Mouse (Mus musculus): ENCODE results near the gene Prkra. TPM values are rescaled to one million over a fixed set of nuclear protein-coding genes. Genes with fewer than 3 reads are reported as not detected.
"Not testable (repeated sequence)": the region's sequence is repeated elsewhere in the genome, so short reads cannot be mapped to it uniquely, and the experiment has no call there.

The Prkra gene
- polyA plus RNA-seq, 1 experiment = 11.2 TPM

DNA sequence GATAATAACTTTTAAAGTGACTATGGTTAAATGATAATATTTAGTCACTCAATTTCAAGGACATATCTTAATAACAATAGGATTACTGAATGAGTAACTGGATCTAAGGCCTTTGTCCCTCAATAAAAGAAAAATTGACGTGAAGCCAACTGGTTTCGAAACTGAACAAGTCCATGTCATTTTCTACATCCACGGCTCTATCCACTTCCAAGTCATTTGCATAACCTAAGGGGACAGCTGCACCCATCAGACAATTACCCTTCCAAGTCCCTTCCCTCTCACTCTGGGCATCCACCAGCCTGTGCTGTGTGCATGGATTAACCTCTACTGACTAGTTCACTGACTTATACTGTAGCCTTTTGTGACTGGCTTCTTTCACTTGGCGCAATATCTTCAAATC is 16.2 kb downstream of the Prkra start:
- H3K4me1 ChIP-seq (ENCODE audit: control insufficient read depth, insufficient read depth, low read length) = no peaks in the 10 kb centered on the region
- DNase-seq = no peak
- 83% methylated on average over 4 of the region's 4 CpGs for WGBS
- no peak overlapping the region for H3K4me3 ChIP-seq (replicated peaks; ENCODE audit: extremely low read depth, low read depth, low read length)
- TF ChIP-seq CTCF (IDR thresholded peaks at IDR 0.05; ENCODE audit: insufficient read depth, low read length) = no peak
- no peak for TF ChIP-seq POLR2A (IDR thresholded peaks at IDR 0.05; ENCODE audit: borderline replicate concordance, extremely low read depth, low read depth, low read length)

DNA sequence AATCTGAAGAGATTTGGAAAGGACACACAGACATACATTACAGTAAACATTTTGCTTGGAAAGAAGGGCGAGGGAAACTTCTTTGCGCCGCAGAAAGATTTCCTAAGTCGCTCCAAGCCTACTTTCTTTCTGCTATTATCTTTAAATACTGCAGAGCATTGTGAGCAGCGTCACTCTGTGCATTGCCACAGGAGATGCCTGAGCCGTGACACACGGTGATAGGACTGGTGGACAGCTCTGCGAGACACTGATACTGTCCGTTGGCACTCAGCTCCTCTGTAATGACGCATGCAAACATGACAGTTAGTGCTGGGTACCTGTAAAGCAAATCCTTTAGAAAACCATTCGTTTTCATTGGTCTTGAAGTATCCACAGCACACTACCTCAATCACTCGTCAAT is 17.5 kb downstream of the Prkra start:
- TF ChIP-seq POLR2A (IDR thresholded peaks at IDR 0.05; ENCODE audit: borderline replicate concordance, extremely low read depth, low read depth, low read length) (no peak), CTCF (IDR thresholded peaks at IDR 0.05; ENCODE audit: insufficient read depth, low read length) (no peak)
- Histone ChIP-seq H3K4me1 (ENCODE audit: control insufficient read depth, insufficient read depth, low read length) (no peaks in the 10 kb centered on the region), H3K4me3 (replicated peaks; ENCODE audit: extremely low read depth, low read depth, low read length) (no peak overlapping the region)
- no peak for DNase-seq
- WGBS = 89% methylated on average over 12 of the region's 12 CpGs

DNA sequence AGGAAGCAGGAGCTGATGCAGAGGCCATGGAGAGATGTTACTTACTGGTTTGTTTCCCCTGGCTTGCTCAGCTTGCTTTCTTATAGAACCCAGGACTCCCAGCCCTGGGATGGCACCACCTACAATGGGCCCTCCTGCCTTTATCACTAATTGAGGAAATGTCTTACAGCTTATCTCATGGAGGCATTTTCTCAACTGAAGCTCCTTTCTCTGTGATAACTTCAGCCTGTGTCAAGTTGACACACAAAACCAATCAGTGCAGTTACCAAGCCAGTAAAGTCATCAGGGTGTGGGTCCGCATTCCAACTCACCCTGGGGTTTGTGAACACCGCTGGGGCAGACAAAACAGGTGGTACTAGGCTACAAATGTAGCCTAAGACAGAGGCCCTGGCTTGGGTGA is 25.5 kb downstream of the Prkra start:
- not testable (repeated sequence) for H3K4me3 ChIP-seq (replicated peaks; ENCODE audit: extremely low read depth, low read depth, low read length); DNase-seq; H3K4me1 ChIP-seq (ENCODE audit: control insufficient read depth, insufficient read depth, low read length)
- 98% methylated on average over 2 of the region's 2 CpGs for WGBS

DNA sequence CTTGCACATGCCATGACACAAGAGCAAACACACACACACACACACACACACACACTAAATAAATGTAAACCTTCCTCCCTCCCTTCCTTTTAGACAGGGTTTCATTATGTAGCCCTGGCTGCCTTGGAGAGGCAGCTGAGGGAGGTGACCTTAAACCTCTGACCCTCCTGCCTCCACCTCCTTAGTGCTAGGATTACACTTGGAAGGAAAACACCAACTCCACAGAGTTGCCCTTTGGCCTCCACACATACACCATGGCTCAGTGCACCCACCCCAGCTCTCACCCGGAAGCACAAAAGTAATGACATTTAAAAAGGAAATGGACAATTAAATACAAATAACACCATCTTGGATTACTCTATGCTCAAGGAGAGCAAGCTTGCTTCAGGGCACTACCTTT is 26.1 kb downstream of the Prkra start:
- WGBS = 70% methylated on average over 1 of the region's 1 CpGs
- no peak overlapping the region for H3K4me3 ChIP-seq (replicated peaks; ENCODE audit: extremely low read depth, low read depth, low read length)
- DNase-seq = no peak

DNA sequence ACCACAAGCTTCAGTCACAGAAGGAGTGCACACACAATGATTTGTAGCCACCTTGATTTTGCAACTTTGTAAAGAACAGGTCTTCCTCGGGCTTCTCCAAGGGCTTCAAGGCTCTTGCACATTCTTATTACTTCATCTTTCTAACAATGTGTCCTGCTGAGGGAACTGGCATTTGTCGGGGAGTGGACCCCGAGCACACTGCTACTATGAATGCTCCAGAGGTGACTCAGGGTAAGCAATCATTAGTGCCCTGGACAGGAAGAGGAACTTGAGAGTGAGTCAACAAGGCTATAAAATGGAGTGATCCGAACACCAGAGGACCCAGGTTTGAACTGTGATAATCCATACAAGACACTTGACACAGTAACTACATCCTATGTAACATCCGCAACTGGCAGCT is 27.6 kb downstream of the Prkra start:
- no peak for DNase-seq
- whole genome bisulfite sequencing = 62% methylated on average over 5 of the region's 5 CpGs
- no peaks in the 10 kb centered on the region for H3K4me1 ChIP-seq (ENCODE audit: control insufficient read depth, insufficient read depth, low read length)
- TF ChIP-seq POLR2A (IDR thresholded peaks at IDR 0.05; ENCODE audit: borderline replicate concordance, extremely low read depth, low read depth, low read length) = no peak
- no peak for TF ChIP-seq CTCF (IDR thresholded peaks at IDR 0.05; ENCODE audit: insufficient read depth, low read length)
- no peak overlapping the region for H3K4me3 ChIP-seq (replicated peaks; ENCODE audit: extremely low read depth, low read depth, low read length)

More for the DNA sequence above, 26.1 kb downstream of the Prkra start:
- TF ChIP-seq CTCF (IDR thresholded peaks at IDR 0.05; ENCODE audit: insufficient read depth, low read length) (no peak), POLR2A (IDR thresholded peaks at IDR 0.05; ENCODE audit: borderline replicate concordance, extremely low read depth, low read depth, low read length) (no peak)
- H3K4me1 ChIP-seq (ENCODE audit: control insufficient read depth, insufficient read depth, low read length) = no peaks in the 10 kb centered on the region

DNA sequence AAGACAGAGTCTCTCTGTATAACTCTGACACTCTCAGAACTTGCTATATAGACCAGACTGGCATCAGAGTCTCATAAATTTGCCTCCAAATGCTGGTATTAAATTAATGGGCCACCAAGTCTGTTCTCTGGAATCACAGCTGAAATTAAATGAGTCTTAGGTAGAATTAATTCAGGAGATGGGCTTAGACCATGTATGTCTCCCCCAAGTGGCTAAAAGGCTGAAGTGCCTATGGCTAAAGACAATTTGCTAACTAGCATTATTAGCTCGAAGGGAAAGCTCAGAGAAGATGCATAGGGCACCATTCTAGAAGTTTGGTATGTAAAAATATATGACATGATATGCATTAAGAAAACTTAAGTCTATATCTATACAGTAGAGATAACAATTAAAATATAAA is 29.7 kb downstream of the Prkra start:
- no peak for DNase-seq
- no peaks in the 10 kb centered on the region for H3K4me1 ChIP-seq (ENCODE audit: control insufficient read depth, insufficient read depth, low read length)
- 33% methylated on average over 1 of the region's 1 CpGs for WGBS
- TF ChIP-seq CTCF (IDR thresholded peaks at IDR 0.05; ENCODE audit: insufficient read depth, low read length) = no peak
- no peak for TF ChIP-seq POLR2A (IDR thresholded peaks at IDR 0.05; ENCODE audit: borderline replicate concordance, extremely low read depth, low read depth, low read length)
- no peak overlapping the region for H3K4me3 ChIP-seq (replicated peaks; ENCODE audit: extremely low read depth, low read depth, low read length)

DNA sequence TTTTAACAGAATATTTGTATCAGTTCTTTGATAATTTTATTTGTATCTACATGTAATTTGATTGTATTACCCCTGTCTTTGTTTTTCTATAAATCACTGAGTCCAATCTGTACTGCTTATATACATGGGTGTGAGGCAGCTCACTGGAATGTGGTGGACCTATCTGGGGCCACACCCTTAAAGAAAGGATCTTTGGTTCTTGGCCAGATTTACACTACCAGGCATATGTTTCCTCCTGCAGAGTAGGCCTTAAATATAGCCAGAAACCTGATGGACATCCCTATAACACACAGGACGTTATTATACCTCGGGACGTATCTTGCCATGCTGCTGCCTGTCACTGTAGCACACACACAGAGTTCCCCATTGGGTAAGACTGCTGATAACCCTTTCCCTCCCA is 35.8 kb downstream of the Prkra start:
- TF ChIP-seq CTCF (IDR thresholded peaks at IDR 0.05; ENCODE audit: insufficient read depth, low read length) = no peak
- no peak for TF ChIP-seq POLR2A (IDR thresholded peaks at IDR 0.05; ENCODE audit: borderline replicate concordance, extremely low read depth, low read depth, low read length)
- 80% methylated on average over 3 of the region's 3 CpGs for WGBS
- DNase-seq = no peak
- Histone ChIP-seq H3K4me3 (replicated peaks; ENCODE audit: extremely low read depth, low read depth, low read length) (no peak overlapping the region), H3K4me1 (ENCODE audit: control insufficient read depth, insufficient read depth, low read length) (peaks cover 4% of the 10 kb centered on the region)

DNA sequence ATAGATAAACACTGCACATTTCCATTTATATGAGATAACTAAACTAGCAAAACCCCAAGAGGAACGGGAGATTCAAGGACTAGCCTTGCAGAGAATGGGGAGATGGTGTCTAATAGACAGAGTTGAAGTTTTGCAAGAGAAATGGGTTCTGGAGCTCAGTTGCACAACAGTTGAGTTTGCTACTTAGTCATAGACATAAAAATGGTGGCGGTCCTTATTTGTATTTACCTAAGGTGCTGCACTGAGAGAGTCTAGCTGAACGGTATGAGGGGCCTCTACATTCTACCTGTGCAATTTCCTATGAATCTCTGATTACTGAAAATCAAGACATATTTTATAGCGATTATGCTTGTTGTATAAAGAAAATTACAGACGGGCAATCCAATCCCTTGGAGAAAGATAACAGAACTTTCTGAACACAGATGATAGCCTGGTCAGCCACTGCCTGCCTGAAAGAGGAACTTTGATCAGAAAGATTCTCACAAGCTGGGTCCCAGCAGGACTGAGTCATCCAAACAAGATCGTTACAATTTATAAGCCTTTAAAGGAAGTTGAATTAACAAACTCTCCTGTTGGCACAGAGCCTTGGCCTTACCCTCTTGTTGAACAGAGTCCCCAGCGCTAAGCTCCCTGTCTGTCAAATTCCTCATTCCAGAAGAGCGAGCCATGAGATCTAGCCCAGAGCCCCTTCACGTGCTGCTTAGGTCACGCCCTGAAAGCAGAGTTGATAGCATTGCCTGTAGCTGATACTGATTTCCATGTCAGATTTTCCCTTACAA is 37.3 kb downstream of the Prkra start:
- no peak for TF ChIP-seq CTCF (IDR thresholded peaks at IDR 0.05; ENCODE audit: insufficient read depth, low read length)
- no peak for TF ChIP-seq POLR2A (IDR thresholded peaks at IDR 0.05; ENCODE audit: borderline replicate concordance, extremely low read depth, low read depth, low read length)
- no peak for DNase-seq
- Histone ChIP-seq H3K4me3 (replicated peaks; ENCODE audit: extremely low read depth, low read depth, low read length) (no peak overlapping the region), H3K4me1 (ENCODE audit: control insufficient read depth, insufficient read depth, low read length) (peaks cover 4% of the 10 kb centered on the region)
- 45% methylated on average over 10 of the region's 10 CpGs for WGBS

DNA sequence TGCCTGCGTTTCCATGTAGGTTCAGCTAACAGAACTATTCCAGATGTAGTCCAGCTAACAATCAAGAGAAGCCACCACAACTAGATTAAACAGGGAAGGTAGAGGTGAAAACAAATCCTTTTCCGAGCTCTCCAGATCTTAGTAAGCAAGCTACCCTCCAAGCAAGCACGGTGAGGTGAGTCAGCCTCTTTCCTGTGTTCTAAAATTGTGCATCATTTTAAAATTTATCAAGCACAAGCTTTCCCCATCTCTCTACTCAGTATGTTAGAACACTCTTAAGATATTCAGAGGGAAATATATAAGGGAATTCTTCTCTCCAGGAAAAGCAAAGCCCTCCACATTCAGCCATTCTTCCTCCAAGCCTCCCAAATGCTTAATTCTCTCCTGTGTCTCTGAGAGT is 41.1 kb downstream of the Prkra start:
- Histone ChIP-seq H3K4me1 (ENCODE audit: control insufficient read depth, insufficient read depth, low read length) (peaks cover 4% of the 10 kb centered on the region), H3K4me3 (replicated peaks; ENCODE audit: extremely low read depth, low read depth, low read length) (no peak overlapping the region)
- DNase-seq = no peak
- TF ChIP-seq CTCF (IDR thresholded peaks at IDR 0.05; ENCODE audit: insufficient read depth, low read length) = no peak
- TF ChIP-seq POLR2A (IDR thresholded peaks at IDR 0.05; ENCODE audit: borderline replicate concordance, extremely low read depth, low read depth, low read length) = no peak
- WGBS = 81% methylated on average over 3 of the region's 3 CpGs

DNA sequence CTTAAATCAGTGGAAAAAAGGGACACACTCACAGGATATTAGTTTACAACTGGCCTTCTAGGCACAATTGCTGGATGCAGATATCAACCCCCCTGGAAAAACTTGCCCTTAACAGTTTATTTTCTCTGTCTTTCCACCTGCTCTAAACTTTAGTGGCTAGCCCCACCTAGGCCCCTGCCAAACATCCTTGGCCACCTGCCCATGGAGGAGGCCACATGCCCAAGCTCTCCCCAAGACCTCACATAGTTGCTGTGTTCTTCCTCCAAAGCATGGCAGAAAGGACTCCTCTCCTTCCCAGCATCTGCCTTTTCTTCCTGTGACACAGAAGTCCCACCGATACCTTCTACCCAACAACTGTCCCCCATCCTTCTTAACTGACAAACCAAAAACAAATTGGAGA is 45.6 kb downstream of the Prkra start:
- WGBS = 90% methylated on average over 1 of the region's 1 CpGs

More for the DNA sequence above, 45.6 kb downstream of the Prkra start:
- no peak for DNase-seq
- H3K4me3 ChIP-seq (replicated peaks; ENCODE audit: extremely low read depth, low read depth, low read length) = no peak overlapping the region
- no peaks in the 10 kb centered on the region for H3K4me1 ChIP-seq (ENCODE audit: control insufficient read depth, insufficient read depth, low read length)
- TF ChIP-seq CTCF (IDR thresholded peaks at IDR 0.05; ENCODE audit: insufficient read depth, low read length) (no peak), POLR2A (IDR thresholded peaks at IDR 0.05; ENCODE audit: borderline replicate concordance, extremely low read depth, low read depth, low read length) (no peak)

All from lung, adult 2 months (tissue).